Mouse (Mus musculus) MEL (cell line): Measurements from ENCODE around the gene Ormdl1. TPM values are rescaled to one million over a fixed set of nuclear protein-coding genes. Genes with fewer than 3 reads are reported as not detected.

ENCODE experiments used
- DNase-seq: peaks from one replicate; pipeline ENCODE4 v3.0.0; 2011; ENCODE audit warnings: low read depth, low spot score
- H3K27ac ChIP-seq: 2 replicates; pipeline ENCODE4 v1.5.1; 2012; ENCODE audit warnings: low read depth, mild to moderate bottlenecking, control low read depth, low read length, moderate library complexity; ENCODE audit not compliant: control insufficient read depth
- H3K27me3 ChIP-seq, 2 experiments: fragments of 150-350 bp in 1 of 2; sonication (generic) in 1 of 2; 2 replicates each; pipeline ENCODE4 v1.6.1; 2012; ENCODE audit warnings: low read length in 2 of 2, mild to moderate bottlenecking in 2 of 2, improper control_type of control experiment in 1 of 2, moderate library complexity in 1 of 2; ENCODE audit not compliant: insufficient read depth in 2 of 2, control insufficient read depth in 1 of 2
- H3K36me3 ChIP-seq, 2 experiments: 2 replicates each; pipeline ENCODE4 v1.6.1; 2012 to 2014; ENCODE audit warnings: low read length in 2 of 2, improper control_type of control experiment in 1 of 2, inconsistent platforms in 1 of 2, mild to moderate bottlenecking in 1 of 2; ENCODE audit not compliant: insufficient read depth in 2 of 2, control insufficient read depth in 1 of 2
- H3K4me1 ChIP-seq, 2 experiments: fragments of 150-350 bp in 1 of 2; sonication (generic) in 1 of 2; 2 replicates each; pipeline ENCODE4 v1.6.1; 2012; ENCODE audit warnings: low read length in 2 of 2, improper control_type of control experiment in 1 of 2, mild to moderate bottlenecking in 1 of 2; ENCODE audit not compliant: insufficient read depth in 2 of 2, control insufficient read depth in 1 of 2
- H3K4me3 ChIP-seq, 2 experiments: fragments of 150-350 bp in 1 of 2; sonication (generic) in 1 of 2; 2 replicates each; pipeline ENCODE4 v1.5.1; 2012; ENCODE audit warnings: low read depth in 2 of 2, low read length in 2 of 2, mild to moderate bottlenecking in 2 of 2, moderate library complexity in 2 of 2, control low read depth in 1 of 2, improper control_type of control experiment in 1 of 2; ENCODE audit not compliant: control insufficient read depth in 1 of 2, insufficient read depth in 1 of 2
- H3K79me2 ChIP-seq: 2 replicates; pipeline ENCODE4 v1.6.1; 2012; ENCODE audit warnings: mild to moderate bottlenecking, low read length, moderate library complexity; ENCODE audit not compliant: control insufficient read depth, poor library complexity, insufficient read depth
- H3K9ac ChIP-seq: 2 replicates; pipeline ENCODE4 v1.6.1; 2012; ENCODE audit warnings: low read depth, mild to moderate bottlenecking, control low read depth, low read length, moderate library complexity; ENCODE audit not compliant: control insufficient read depth, poor library complexity, severe bottlenecking
- H3K9me3 ChIP-seq: fragments of 150-350 bp; sonication (generic); replicated peaks from 2 replicates; pipeline ENCODE4 v1.6.1; 2012; ENCODE audit warnings: mild to moderate bottlenecking, low read length, improper control_type of control experiment, moderate library complexity; ENCODE audit not compliant: insufficient read depth
- E2F4 ChIP-seq: IDR thresholded peaks from 2 replicates; pipeline ENCODE4 v1.6.1; 2011; ENCODE audit warnings: low read depth, low read length, improper control_type of control experiment, borderline replicate concordance
- ELF1 ChIP-seq: IDR thresholded peaks from 2 replicates; pipeline ENCODE4 v1.6.1; 2014; ENCODE audit warnings: low read depth, mild to moderate bottlenecking, inconsistent platforms, low read length, improper control_type of control experiment, moderate library complexity
- EP300 ChIP-seq, 2 experiments: IDR thresholded peaks; 2 replicates each; pipeline ENCODE4 v1.6.1; 2011; ENCODE audit warnings: improper control_type of control experiment in 2 of 2, low read length in 2 of 2, low read depth in 1 of 2, mild to moderate bottlenecking in 1 of 2
- GATA1 ChIP-seq: IDR thresholded peaks from 2 replicates; pipeline ENCODE4 v1.6.1; 2011; ENCODE audit warnings: low read depth, low read length, improper control_type of control experiment
- HCFC1 ChIP-seq: IDR thresholded peaks from 2 replicates; pipeline ENCODE4 v1.6.1; 2012; ENCODE audit warnings: low read depth, mild to moderate bottlenecking, inconsistent platforms, low read length, improper control_type of control experiment, moderate library complexity
- MAX ChIP-seq: IDR thresholded peaks from 2 replicates; pipeline ENCODE4 v1.6.1; 2011; ENCODE audit warnings: low read length, improper control_type of control experiment
- MAZ ChIP-seq: IDR thresholded peaks from 2 replicates; pipeline ENCODE4 v1.6.1; 2012; ENCODE audit warnings: low read depth, mild to moderate bottlenecking, inconsistent platforms, low read length, improper control_type of control experiment
- MEF2A ChIP-seq: IDR thresholded peaks from 2 replicates; pipeline ENCODE4 v1.6.1; 2014; ENCODE audit warnings: low read depth, mild to moderate bottlenecking, inconsistent platforms, low read length, improper control_type of control experiment; ENCODE audit not compliant: poor library complexity, insufficient replicate concordance, severe bottlenecking; ENCODE audit errors: extremely low read depth
- MXI1 ChIP-seq: IDR thresholded peaks from 2 replicates; pipeline ENCODE4 v1.6.1; 2011; ENCODE audit warnings: mild to moderate bottlenecking, low read depth, low read length, improper control_type of control experiment
- NELFE ChIP-seq: IDR thresholded peaks from 2 replicates; pipeline ENCODE4 v1.6.1; 2011; ENCODE audit warnings: low read depth, low read length, improper control_type of control experiment
- NRF1 ChIP-seq: IDR thresholded peaks from 2 replicates; pipeline ENCODE4 v1.6.1; 2014; ENCODE audit warnings: low read depth, mild to moderate bottlenecking, inconsistent platforms, low read length, improper control_type of control experiment, moderate library complexity; ENCODE audit not compliant: poor library complexity, insufficient read depth, severe bottlenecking
- POLR2A ChIP-seq, 2 experiments: IDR thresholded peaks; 2 replicates each; pipeline ENCODE4 v1.6.1; 2011 to 2012; ENCODE audit warnings: low read length in 2 of 2, mild to moderate bottlenecking in 2 of 2, control low read depth in 1 of 2, improper control_type of control experiment in 1 of 2, low read depth in 1 of 2, moderate library complexity in 1 of 2; ENCODE audit not compliant: control insufficient read depth in 1 of 2, insufficient read depth in 1 of 2, poor library complexity in 1 of 2
- POLR2AphosphoS2 ChIP-seq: IDR thresholded peaks from 2 replicates; pipeline ENCODE4 v1.6.1; 2011; ENCODE audit warnings: low read length, improper control_type of control experiment
- POLR2AphosphoS5 ChIP-seq: IDR thresholded peaks from 2 replicates; pipeline ENCODE4 v1.6.1; 2012; ENCODE audit warnings: low read depth, borderline replicate concordance, mild to moderate bottlenecking, inconsistent platforms, low read length, moderate library complexity, mixed read lengths
- SIN3A ChIP-seq: IDR thresholded peaks from 2 replicates; pipeline ENCODE4 v1.6.1; 2012; ENCODE audit warnings: low read length, improper control_type of control experiment, inconsistent platforms
- TAL1 ChIP-seq: IDR thresholded peaks from 2 replicates; pipeline ENCODE4 v1.6.1; 2012; ENCODE audit warnings: mild to moderate bottlenecking, inconsistent platforms, low read length, moderate library complexity, mixed read lengths
- TBP ChIP-seq: IDR thresholded peaks from 2 replicates; pipeline ENCODE4 v1.8.0; 2011; ENCODE audit warnings: low read depth, low read length, improper control_type of control experiment
- TCF12 ChIP-seq: IDR thresholded peaks from 2 replicates; pipeline ENCODE4 v1.6.1; 2014; ENCODE audit warnings: low read depth, mild to moderate bottlenecking, inconsistent platforms, low read length, improper control_type of control experiment, moderate library complexity
- USF1 ChIP-seq: IDR thresholded peaks from 2 replicates; pipeline ENCODE4 v1.6.1; 2014; ENCODE audit warnings: low read depth, mild to moderate bottlenecking, inconsistent platforms, low read length, improper control_type of control experiment, moderate library complexity
- ZKSCAN1 ChIP-seq: IDR thresholded peaks from 2 replicates; pipeline ENCODE4 v1.6.1; 2012; ENCODE audit warnings: low read depth, mild to moderate bottlenecking, inconsistent platforms, low read length, improper control_type of control experiment, moderate library complexity
- ZMIZ1 ChIP-seq: IDR thresholded peaks from 2 replicates; pipeline ENCODE4 v1.6.1; 2012; ENCODE audit warnings: low read depth, mild to moderate bottlenecking, inconsistent platforms, low read length, improper control_type of control experiment, moderate library complexity
- polyA plus RNA-seq, 2 experiments: library from polyadenylated mRNA; stranded (reverse) in 1 of 2; unstranded in 1 of 2; fragments of >175 nt in 1 of 2; fragments of >200 nt in 1 of 2; gene quantifications; 2 replicates each; pipeline versions ENCODE4 v1.2.1 to v1.2.4; 2012; ENCODE audit warnings: low replicate concordance in 2 of 2, low read depth in 1 of 2; ENCODE audit not compliant: insufficient read length in 2 of 2, insufficient read depth in 1 of 2, missing spikeins in 1 of 2
- total RNA-seq: library from RNA; depleted of rRNA; stranded (reverse); fragments of 300-350 nt; gene quantifications from 2 replicates; pipeline ENCODE4 v1.2.3, GENCODE M21; 2012; rRNA removed

Gene Ormdl1
- total RNA-seq (26.0 and 31.0 TPM in 2 replicates), polyA plus RNA-seq (100 to 1,000 TPM in 1 of 2 experiments, 10 to 100 TPM in 1; 19.9 to 128 TPM)

DNA sequence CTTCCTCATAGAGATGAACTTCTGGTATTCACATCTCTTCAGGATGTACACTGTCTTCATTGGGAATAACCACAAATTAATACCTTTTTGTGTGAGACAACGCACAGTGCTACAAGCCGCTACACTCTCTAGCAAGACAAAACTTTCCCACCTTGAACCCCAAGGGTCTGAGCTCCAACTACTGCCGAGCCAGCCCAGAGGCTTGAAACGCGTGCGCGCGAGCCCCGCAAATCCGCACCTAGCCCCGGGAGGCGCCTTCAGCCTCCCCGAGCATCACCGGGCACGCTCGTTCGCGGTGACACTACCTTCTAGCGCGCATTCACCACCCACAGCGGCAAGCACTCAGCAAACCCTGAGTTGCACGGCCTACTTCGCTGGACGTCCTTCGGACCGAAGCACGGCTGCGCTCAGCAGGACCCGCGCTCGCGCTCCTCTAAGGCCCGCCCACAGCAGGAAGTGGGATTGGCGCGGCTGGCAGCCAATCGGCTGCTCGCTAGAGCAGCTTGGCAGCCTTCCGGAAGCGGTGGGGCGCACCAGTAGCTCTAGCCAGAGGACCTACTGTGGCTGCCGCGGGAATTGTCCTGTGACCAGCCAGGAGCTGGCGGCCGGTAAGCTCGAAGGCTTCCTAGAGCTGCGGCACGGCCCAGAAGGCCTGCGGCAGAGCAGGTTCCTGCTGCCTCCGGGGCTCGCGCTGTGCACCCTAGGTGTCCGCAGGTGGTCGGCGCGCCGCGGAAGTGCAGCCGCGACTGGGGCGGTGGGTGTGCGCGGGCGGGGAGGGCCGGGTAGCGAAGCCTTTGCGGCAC lies at the start of gene Ormdl1, which contains the start of the genes Pms1 and Gm28778:
Gene Ormdl1, plus strand, starts transcription at position 515 of the 803 bp plus-strand sequence.
Gene Pms1, minus strand, starts transcription at position 438 of the 803 bp plus-strand sequence.
Gene Gm28778, plus strand, starts transcription at position 531 of the 803 bp plus-strand sequence.
- Histone ChIP-seq H3K79me2 (peaks cover 3% of the 10 kb centered on the region; the same call in 1 of the 2 replicates), H3K4me1 (peaks cover 0 to 2% of the 10 kb centered on the region in 2 experiments; a peak in 1 of 4 replicates), H3K9me3 (no peaks in the 10 kb centered on the region), H3K27ac (peak within 1 kb of the TSS; percentile 74), H3K36me3 (peaks cover 0 to 10% of the 10 kb centered on the region in 2 experiments; a peak in 3 of 4 replicates), H3K4me3 (peak within 1 kb of the TSS; percentile 66 to 96), H3K27me3 (no peaks in the 10 kb centered on the region), H3K9ac (peak within 1 kb of the TSS; percentile 89)
- peak; percentile 97 for DNase-seq
- TF ChIP-seq POLR2AphosphoS5 (no peak), ZMIZ1 (peak; percentile 90), EP300 (IDR thresholded peaks at IDR 0.05; ENCODE audit: low read depth in 1 of 2, low read length in 2 of 2) (0 out of 4 replicates have a peak, but pooled peaks of 1 of the 2 experiments have one; percentile 10), POLR2A (IDR thresholded peaks at IDR 0.05; ENCODE audit: control insufficient read depth in 1 of 2, insufficient read depth in 1 of 2, low read depth in 1 of 2, low read length in 2 of 2, poor library complexity in 1 of 2) (peak; percentile 90 to 94), TAL1 (no peak), MAZ (0 out of 2 replicates have a peak, but pooled peaks have one; percentile 41), TBP (peak; percentile 76; the same call in 1 of the 2 replicates), GATA1 (no peak), USF1 (peak; percentile 7; the same call in 1 of the 2 replicates), POLR2AphosphoS2 (peak; percentile 80), TCF12 (peak; percentile 41), NRF1 (peak; percentile 64), NELFE (peak; percentile 92), ZKSCAN1 (0 out of 2 replicates have a peak, but pooled peaks have one; percentile 56), HCFC1 (peak; percentile 76), ELF1 (peak; percentile 90), SIN3A (peak; percentile 77), MXI1 (peak; percentile 84), E2F4 (peak; percentile 80; the same call in 1 of the 2 replicates), MAX (peak; percentile 74), MEF2A (no peak)
